Mouse (Mus musculus) central nervous system, embryonic 14 days (tissue): ENCODE data around the gene Olfr822. TPM values are rescaled to one million over a fixed set of nuclear protein-coding genes. Genes with fewer than 3 reads are reported as not detected.

Source experiments
- polyA plus RNA-seq: library from polyadenylated mRNA; depleted of rRNA; stranded (reverse); fragments of >200 nt; gene quantifications from 2 replicates; pipeline ENCODE4 v1.2.3, GENCODE M21; 2012; rRNA removed

The Olfr822 gene
- polyA plus RNA-seq = not detected in 2 replicates

GRCm38 (mm10) chr10:130070910-130071309 lies at the start of gene Olfr822:
TSS of gene Olfr822 (plus strand) at chr10:130071210.

GRCm38 (mm10) chr10:130030048-130030447 lies 41.0 kb upstream of the Olfr822 start, which contains the start of gene Olfr821:
TSS of gene Olfr821 (plus strand) at chr10:130030348.

GRCm38 (mm10) chr10:130115283-130115682 lies 44.3 kb downstream of the Olfr822 start, which contains the start of gene Olfr823:
TSS of gene Olfr823 (minus strand) at chr10:130115383.

Other genes starting within 250 kb of the Olfr822 start
- gene Olfr812, start 225.1 kb upstream of the Olfr822 start, polyA plus RNA-seq = not detected in 2 replicates
- not detected in 2 replicates for gene Olfr813, start 215.8 kb upstream of the Olfr822 start, polyA plus RNA-seq
- not detected in 2 replicates for gene Olfr814, start 191.4 kb upstream of the Olfr822 start, polyA plus RNA-seq
- gene Olfr815, start 165.3 kb upstream of the Olfr822 start, polyA plus RNA-seq = not detected in 2 replicates
- gene Olfr816, start 155.6 kb upstream of the Olfr822 start, polyA plus RNA-seq = not detected in 2 replicates
- gene Olfr818, start 122.1 kb upstream of the Olfr822 start, polyA plus RNA-seq = not detected in 2 replicates
- not detected in 2 replicates for gene Olfr819, start 103.9 kb upstream of the Olfr822 start, polyA plus RNA-seq
- not detected in 2 replicates for gene Olfr247, start 95.1 kb upstream of the Olfr822 start, polyA plus RNA-seq
- not detected in 2 replicates for gene Gm10310, start 86.1 kb upstream of the Olfr822 start, polyA plus RNA-seq
- gene Olfr820, start 58.6 kb upstream of the Olfr822 start, polyA plus RNA-seq = not detected in 2 replicates
- not detected in 2 replicates for gene Olfr821, start 40.9 kb upstream of the Olfr822 start, polyA plus RNA-seq
- gene Olfr823, start 44.2 kb downstream of the Olfr822 start, polyA plus RNA-seq = not detected in 2 replicates
- not detected in 2 replicates for gene Olfr824, start 58.8 kb downstream of the Olfr822 start, polyA plus RNA-seq
- gene Olfr825, start 95.6 kb downstream of the Olfr822 start, polyA plus RNA-seq = not detected in 2 replicates
- not detected in 2 replicates for gene Olfr826, start 113.0 kb downstream of the Olfr822 start, polyA plus RNA-seq
- gene Olfr827, start 143.2 kb downstream of the Olfr822 start, polyA plus RNA-seq = not detected in 2 replicates
- gene Neurod4, start 209.0 kb downstream of the Olfr822 start, polyA plus RNA-seq = 1.6 and 2.4 TPM in 2 replicates